Mouse (Mus musculus) neural tube, embryonic 13.5 days (tissue): ENCODE data around the gene Camkk2. TPM values are rescaled to one million over a fixed set of nuclear protein-coding genes. Genes with fewer than 3 reads are reported as not detected.

Experiments used
- ATAC-seq: fragments of 200-750 bp; cut with Nextera tagmentation; 2 replicates; pipeline ENCODE4 v1.8.0; 2017; ENCODE audit warnings: low read depth, mild to moderate bottlenecking, moderate TSS enrichment, moderate library complexity
- H3K27ac ChIP-seq: fragments of 300-500 bp; sonication (generic); replicated peaks from 2 replicates; pipeline ENCODE4 v1.5.1; 2015; ENCODE audit warnings: moderate library complexity, mild to moderate bottlenecking, inconsistent platforms
- H3K27me3 ChIP-seq: fragments of 300-500 bp; sonication (generic); 2 replicates; pipeline ENCODE4 v1.6.1; 2015; ENCODE audit warnings: mild to moderate bottlenecking, inconsistent platforms
- H3K36me3 ChIP-seq: fragments of 300-500 bp; sonication (generic); 2 replicates; pipeline ENCODE4 v1.6.1; 2015; ENCODE audit warnings: mild to moderate bottlenecking, inconsistent platforms
- H3K4me1 ChIP-seq: fragments of 300-500 bp; sonication (generic); replicated peaks from 2 replicates; pipeline ENCODE4 v1.6.1; 2015; ENCODE audit warnings: inconsistent platforms
- H3K4me2 ChIP-seq: fragments of 300-500 bp; sonication (generic); 2 replicates; pipeline ENCODE4 v1.6.1; 2015; ENCODE audit warnings: inconsistent platforms, mild to moderate bottlenecking, moderate library complexity
- H3K4me3 ChIP-seq: fragments of 300-500 bp; sonication (generic); 2 replicates; pipeline ENCODE4 v1.5.1; 2015; ENCODE audit warnings: mild to moderate bottlenecking, inconsistent platforms
- H3K9ac ChIP-seq: fragments of 300-500 bp; sonication (generic); 2 replicates; pipeline ENCODE4 v1.6.1; 2015; ENCODE audit warnings: moderate library complexity, mild to moderate bottlenecking, inconsistent platforms
- H3K9me3 ChIP-seq: fragments of 300-500 bp; sonication (generic); 2 replicates; pipeline ENCODE4 v1.6.1; 2016; ENCODE audit warnings: inconsistent platforms
- whole genome bisulfite sequencing: fragments of 180-500 bp; shearing (Covaris S2); methylation state at CpG from one replicate; pipeline ENCODE4 v1.1.7; 2015; 5-methylcytosine and 5-hydroxymethylcytosine counted together
- polyA plus RNA-seq: library from polyadenylated mRNA; unstranded; fragments of >200 nt; fragmentation: Nextera tagmentation; extraction: Ambion mirVana; gene quantifications from 2 replicates; pipeline ENCODE4 v1.2.1, GENCODE M21; 2015

Camkk2 gene
- 55.4 and 57.5 TPM in 2 replicates for polyA plus RNA-seq

DNA sequence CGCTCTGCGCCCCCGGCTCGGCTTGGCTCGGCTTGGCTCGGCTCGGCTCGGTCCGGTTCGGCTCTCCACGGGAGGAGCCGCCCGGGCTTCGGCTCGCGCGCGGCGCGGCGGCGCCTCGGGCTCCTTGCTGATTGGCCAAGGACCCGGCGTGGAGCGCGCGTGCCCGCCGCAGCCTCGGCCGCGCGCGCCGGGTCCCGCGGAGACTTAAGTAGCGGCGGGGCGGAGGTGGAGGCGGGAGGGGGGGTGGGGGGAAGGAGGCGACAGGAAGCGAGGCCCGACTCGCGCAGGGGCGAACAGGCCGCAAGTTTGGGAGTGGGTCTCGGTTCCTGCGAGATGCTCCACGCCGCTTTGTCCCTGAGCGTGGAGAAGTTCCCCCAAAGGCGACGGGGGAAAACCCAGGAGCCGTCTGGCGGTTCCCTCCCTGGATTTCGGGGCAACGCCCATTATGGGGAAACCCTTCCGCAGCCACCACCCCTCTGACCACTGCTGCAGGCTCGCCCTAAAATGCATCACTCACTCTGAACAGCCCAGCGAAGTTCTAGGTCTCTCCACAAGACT, at the start of gene Camkk2:
Camkk2 (minus strand) TSS at position 133 of the 558 bp plus-strand sequence.
- WGBS: under 1% methylated on average over 50 of the region's 63 CpGs
- peak within 1 kb of the TSS; percentile 74 for H3K27ac ChIP-seq
- no peaks in the 10 kb centered on the region for H3K27me3 ChIP-seq
- H3K4me3 ChIP-seq: peak within 1 kb of the TSS; percentile 85
- ATAC-seq: peak; percentile 87
- peaks cover 19% of the 10 kb centered on the region for H3K4me1 ChIP-seq
- H3K9ac ChIP-seq: peak within 1 kb of the TSS; percentile 88
- no peaks in the 10 kb centered on the region for H3K36me3 ChIP-seq
- H3K9me3 ChIP-seq: no peaks in the 10 kb centered on the region
- H3K4me2 ChIP-seq: peak within 1 kb of the TSS; percentile 93

DNA sequence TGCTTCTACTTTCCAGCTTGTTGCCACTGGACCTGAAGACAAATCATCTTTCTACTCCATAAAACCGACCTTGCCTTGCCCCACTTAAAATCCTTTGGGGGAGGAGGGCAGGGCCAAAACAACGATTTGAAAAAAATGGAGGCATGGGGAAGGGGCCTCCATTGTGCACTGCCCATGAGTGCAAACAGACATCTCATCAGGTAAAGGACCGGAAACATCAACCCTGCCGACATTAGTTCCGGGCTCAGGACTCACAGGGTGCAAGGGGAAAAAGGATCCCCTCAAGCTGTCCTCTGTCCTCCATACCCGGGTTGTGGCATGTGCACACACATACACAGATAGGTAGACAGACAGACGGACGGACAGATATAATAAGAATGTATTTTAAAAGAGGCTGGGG, 45.9 kb upstream of the Camkk2 start:
- ATAC-seq: no peak
- H3K4me1 ChIP-seq: peaks cover 5% of the 10 kb centered on the region
- H3K4me2 ChIP-seq: no peak overlapping the region
- H3K9me3 ChIP-seq: no peaks in the 10 kb centered on the region
- no peaks in the 10 kb centered on the region for H3K36me3 ChIP-seq
- no peak overlapping the region for H3K4me3 ChIP-seq
- H3K27ac ChIP-seq: no peak overlapping the region
- no peak overlapping the region for H3K9ac ChIP-seq
- WGBS: 85% methylated on average over 8 of the region's 8 CpGs
- H3K27me3 ChIP-seq: no peaks in the 10 kb centered on the region

- no peak for ATAC-seq
- Histone ChIP-seq H3K27ac (no peak overlapping the region), H3K36me3 (0 out of 2 replicates have a peak, but pooled peaks cover under 1% of the 10 kb centered on the region), H3K9ac (no peak overlapping the region), H3K9me3 (no peaks in the 10 kb centered on the region), H3K27me3 (no peaks in the 10 kb centered on the region), H3K4me3 (no peak overlapping the region), H3K4me1 (peaks cover 12% of the 10 kb centered on the region), H3K4me2 (no peak overlapping the region)
- 76% methylated on average over 6 of the region's 6 CpGs for WGBS
Measured at GRCm38 (mm10) chr5:122824450-122824849, 45.2 kb upstream of the Camkk2 start.

- no peaks in the 10 kb centered on the region for H3K27me3 ChIP-seq
- peaks cover 15% of the 10 kb centered on the region for H3K4me1 ChIP-seq
- H3K4me3 ChIP-seq: no peak overlapping the region
- no peak overlapping the region for H3K27ac ChIP-seq
- 85% methylated on average over 1 of the region's 1 CpGs for WGBS
- no peak overlapping the region for H3K9ac ChIP-seq
- H3K9me3 ChIP-seq: no peaks in the 10 kb centered on the region
- ATAC-seq: no peak
- H3K4me2 ChIP-seq: no peak overlapping the region
- H3K36me3 ChIP-seq: 0 out of 2 replicates have a peak, but pooled peaks cover 4% of the 10 kb centered on the region
Measured at GRCm38 (mm10) chr5:122823976-122824375, 44.8 kb upstream of the Camkk2 start.

- 91% methylated on average over 4 of the region's 4 CpGs for WGBS
Measured at GRCm38 (mm10) chr5:122822441-122822840, 43.2 kb upstream of the Camkk2 start.

GRCm38 (mm10) chr5:122821524-122821885, 42.3 kb upstream of the Camkk2 start:
- Histone ChIP-seq H3K4me3 (peak overlapping the region; percentile 76), H3K36me3 (peaks cover 27% of the 10 kb centered on the region), H3K4me1 (peaks cover 21% of the 10 kb centered on the region), H3K9me3 (no peaks in the 10 kb centered on the region), H3K27ac (peak overlapping the region; percentile 96), H3K4me2 (peak overlapping the region; percentile 57), H3K27me3 (no peaks in the 10 kb centered on the region), H3K9ac (peak overlapping the region; percentile 70)
- WGBS: 0% methylated on average over 10 of the region's 10 CpGs
- peak; percentile 76 for ATAC-seq

More at GRCm38 (mm10) chr5:122822441-122822840, 43.2 kb upstream of the Camkk2 start:
- Histone ChIP-seq H3K4me3 (no peak overlapping the region), H3K27me3 (no peaks in the 10 kb centered on the region), H3K36me3 (peaks cover 19% of the 10 kb centered on the region), H3K9ac (no peak overlapping the region), H3K4me1 (peaks cover 21% of the 10 kb centered on the region), H3K9me3 (no peaks in the 10 kb centered on the region), H3K27ac (no peak overlapping the region), H3K4me2 (no peak overlapping the region)
- ATAC-seq: no peak

DNA sequence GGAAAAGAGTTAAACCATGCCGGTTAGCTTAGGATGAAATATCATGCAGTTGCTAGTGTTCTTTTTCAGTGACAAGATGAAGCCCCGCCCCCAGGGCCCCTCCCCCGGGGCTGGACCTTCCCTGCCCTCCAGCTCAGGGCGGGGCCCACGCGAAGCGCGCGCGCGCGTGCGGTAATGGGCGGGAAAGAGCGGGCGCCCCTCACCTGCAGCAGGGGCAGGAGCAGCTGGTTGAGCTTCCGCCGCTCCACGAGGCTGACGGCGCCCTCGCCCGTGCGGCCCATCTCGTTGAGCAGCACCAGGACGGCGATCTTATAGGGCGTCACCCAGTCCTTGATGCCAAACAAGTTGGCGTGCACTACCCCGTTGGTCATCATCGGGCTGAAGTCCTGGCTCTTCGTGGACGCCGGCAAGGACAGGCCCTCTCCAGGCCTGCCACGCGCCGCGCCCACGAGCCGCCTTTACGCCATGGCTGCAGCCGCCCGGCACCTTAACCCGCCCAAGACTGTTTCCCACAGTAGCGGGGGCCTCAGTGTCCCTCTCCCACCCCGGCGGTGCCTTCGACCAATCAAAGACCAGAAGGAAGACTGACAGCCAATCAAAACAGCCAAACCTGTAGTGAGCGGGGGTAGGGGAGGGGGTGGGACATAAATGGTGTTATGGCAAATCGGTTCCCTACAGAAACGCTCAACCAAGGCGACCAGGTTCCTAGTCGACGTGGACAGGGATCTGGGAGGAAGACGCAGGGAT, 41.7 kb upstream of the Camkk2 start, which contains the start of gene Anapc5:
Anapc5 (minus strand) TSS at position 563 of the 747 bp plus-strand sequence.
- H3K36me3 ChIP-seq: peaks cover 32% of the 10 kb centered on the region
- no peaks in the 10 kb centered on the region for H3K9me3 ChIP-seq
- WGBS: under 1% methylated on average over 55 of the region's 55 CpGs

GRCm38 (mm10) chr5:122812699-122813098, 33.5 kb upstream of the Camkk2 start:
- no peak overlapping the region for H3K4me3 ChIP-seq
- H3K4me1 ChIP-seq: 0 out of 2 replicates have a peak, but pooled peaks cover 7% of the 10 kb centered on the region
- no peak for ATAC-seq
- no peak overlapping the region for H3K9ac ChIP-seq
- no peak overlapping the region for H3K27ac ChIP-seq
- no peaks in the 10 kb centered on the region for H3K9me3 ChIP-seq
- no peaks in the 10 kb centered on the region for H3K27me3 ChIP-seq
- WGBS: 71% methylated on average over 3 of the region's 3 CpGs
- H3K36me3 ChIP-seq: peaks cover 90% of the 10 kb centered on the region
- no peak overlapping the region for H3K4me2 ChIP-seq

More for the DNA sequence above, 41.7 kb upstream of the Camkk2 start, which contains the start of gene Anapc5:
- Histone ChIP-seq H3K4me1 (peaks cover 21% of the 10 kb centered on the region), H3K27ac (peak within 1 kb of the TSS; percentile 96), H3K4me2 (peak within 1 kb of the TSS; percentile 57), H3K27me3 (no peaks in the 10 kb centered on the region), H3K4me3 (peak within 1 kb of the TSS; percentile 76), H3K9ac (peak within 1 kb of the TSS; percentile 88)
- peak; percentile 100 for ATAC-seq

DNA sequence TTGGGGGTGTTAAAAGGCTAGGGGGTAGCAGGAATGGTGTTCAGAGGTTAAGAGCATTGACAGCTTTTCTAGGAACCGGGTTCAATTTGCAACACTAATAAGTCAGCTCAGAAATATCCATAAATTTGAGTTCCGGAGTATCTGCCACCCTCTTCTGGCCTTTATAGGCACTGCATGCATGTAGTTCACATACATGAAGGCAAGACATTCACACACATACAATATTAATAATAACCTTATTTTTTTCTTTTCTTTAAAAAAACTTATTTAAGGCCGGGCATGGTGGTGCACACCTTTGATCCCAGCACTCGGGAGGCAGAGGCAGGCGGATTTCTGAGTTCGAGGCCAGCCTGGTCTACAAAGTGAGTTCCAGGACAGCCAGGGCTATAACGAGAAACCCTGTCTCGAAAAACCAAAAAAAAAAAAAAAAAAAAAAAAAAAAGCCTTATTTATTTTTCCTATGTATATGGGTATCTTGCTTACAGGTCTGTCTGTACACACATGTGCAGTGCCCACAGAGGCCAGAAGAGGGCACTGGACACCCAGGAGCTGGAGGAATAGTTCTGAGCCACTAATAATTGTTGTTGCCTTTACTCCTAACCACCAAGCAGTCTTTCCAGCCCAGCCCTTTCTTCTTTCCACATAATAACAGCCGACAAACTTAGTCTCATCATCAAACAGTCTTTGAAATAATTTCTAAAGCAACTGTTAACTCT, 32.3 kb upstream of the Camkk2 start:
- Histone ChIP-seq H3K4me2 (no peak overlapping the region), H3K27ac (no peak overlapping the region), H3K4me3 (no peak overlapping the region), H3K36me3 (peaks cover 91% of the 10 kb centered on the region), H3K27me3 (no peaks in the 10 kb centered on the region), H3K9me3 (no peaks in the 10 kb centered on the region), H3K4me1 (0 out of 2 replicates have a peak, but pooled peaks cover 7% of the 10 kb centered on the region), H3K9ac (no peak overlapping the region)
- 94% methylated on average over 9 of the region's 9 CpGs for WGBS
- ATAC-seq: no peak

GRCm38 (mm10) chr5:122805503-122805902, 26.3 kb upstream of the Camkk2 start:
- ATAC-seq: no peak
- no peaks in the 10 kb centered on the region for H3K9me3 ChIP-seq
- H3K4me3 ChIP-seq: no peak overlapping the region
- peaks cover 95% of the 10 kb centered on the region for H3K36me3 ChIP-seq
- H3K4me2 ChIP-seq: no peak overlapping the region
- peaks cover 3% of the 10 kb centered on the region; the same call in 1 of the 2 replicates for H3K4me1 ChIP-seq
- H3K9ac ChIP-seq: no peak overlapping the region
- no peak overlapping the region for H3K27ac ChIP-seq
- H3K27me3 ChIP-seq: no peaks in the 10 kb centered on the region
- WGBS: 62% methylated on average over 3 of the region's 3 CpGs

DNA sequence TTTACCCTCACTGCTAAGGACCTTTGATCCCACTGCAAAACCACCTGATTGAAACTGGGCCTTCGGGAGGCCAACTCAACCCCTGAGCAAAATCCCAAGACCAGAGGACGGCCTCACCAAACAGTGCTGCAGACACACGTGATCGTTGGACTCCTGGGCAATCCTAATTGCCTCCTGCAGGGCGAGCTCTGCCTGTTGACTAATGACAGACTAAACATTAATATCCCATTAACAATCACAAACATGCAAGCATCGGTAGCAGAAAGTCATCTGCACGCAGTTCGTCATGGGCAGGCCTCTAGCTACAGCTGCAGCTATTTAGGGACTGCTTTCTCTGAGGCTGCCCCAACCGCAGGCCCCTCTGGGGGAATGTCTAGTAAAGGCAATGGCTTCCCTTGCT, 23.5 kb upstream of the Camkk2 start:
- 66% methylated on average over 9 of the region's 9 CpGs for WGBS

GRCm38 (mm10) chr5:122801684-122802083, 22.5 kb upstream of the Camkk2 start:
- Histone ChIP-seq H3K36me3 (peaks cover 97% of the 10 kb centered on the region), H3K27me3 (no peaks in the 10 kb centered on the region), H3K9ac (no peak overlapping the region), H3K4me3 (no peak overlapping the region), H3K9me3 (no peaks in the 10 kb centered on the region), H3K4me1 (peaks cover 30% of the 10 kb centered on the region), H3K4me2 (no peak overlapping the region), H3K27ac (0 out of 2 replicates have a peak overlapping the region, but pooled peaks have one; percentile 46)
- WGBS: 94% methylated on average over 8 of the region's 8 CpGs
- no peak for ATAC-seq

More for the DNA sequence above, 23.5 kb upstream of the Camkk2 start:
- Histone ChIP-seq H3K4me2 (no peak overlapping the region), H3K4me3 (no peak overlapping the region), H3K4me1 (peaks cover 30% of the 10 kb centered on the region), H3K27me3 (no peaks in the 10 kb centered on the region), H3K36me3 (peaks cover 100% of the 10 kb centered on the region), H3K9ac (no peak overlapping the region), H3K27ac (no peak overlapping the region; the same call in 1 of the 2 replicates), H3K9me3 (no peaks in the 10 kb centered on the region)
- ATAC-seq: no peak
